In the genomic region with DNA sequence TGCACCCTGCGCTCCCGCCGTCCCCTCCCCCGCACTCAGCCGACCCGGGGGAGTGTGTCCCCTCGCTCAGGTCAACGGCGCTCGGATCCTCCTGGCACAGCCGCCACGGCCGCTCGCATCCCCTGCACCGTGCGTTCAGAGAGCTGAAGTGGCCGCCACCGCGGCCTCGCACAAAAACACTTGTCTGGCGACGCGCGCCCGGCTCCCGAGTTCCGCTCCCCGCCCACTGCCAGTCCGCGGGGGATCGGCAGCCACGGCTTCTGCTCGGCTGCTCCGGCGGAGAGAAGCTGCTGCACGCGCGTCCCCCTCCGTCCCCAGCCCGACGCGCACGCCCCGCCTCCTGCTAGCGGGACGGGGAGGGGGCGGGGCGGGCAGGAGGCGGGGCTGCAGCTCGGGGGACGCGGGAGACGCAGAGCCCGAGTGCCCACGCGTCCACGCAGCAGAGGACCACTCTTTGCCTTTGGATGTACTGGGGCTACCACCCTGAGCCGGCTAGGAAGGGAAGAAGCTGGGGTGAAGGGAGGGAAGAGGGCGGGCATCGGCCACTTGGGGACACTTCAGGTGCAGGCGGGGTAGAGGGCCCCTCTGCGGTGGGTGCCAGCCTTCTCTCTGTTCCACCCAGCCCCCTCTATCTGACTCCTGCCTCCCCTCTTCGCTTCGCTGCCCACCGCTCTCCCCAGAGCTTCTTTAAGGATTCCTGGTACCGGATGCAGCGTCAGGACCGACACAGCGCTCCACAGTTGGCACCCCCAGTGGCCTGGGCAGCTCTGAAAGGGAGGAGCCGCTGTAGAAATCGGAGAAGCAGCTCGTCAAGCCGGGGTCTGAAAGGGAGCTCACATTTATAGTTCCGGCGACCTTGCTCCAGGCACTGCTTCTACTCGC, we compare ENCODE assay signal across 9 mouse cellular contexts. TPM values are rescaled to one million over a fixed set of nuclear protein-coding genes. Genes with fewer than 3 reads are reported as not detected.
DNase-seq lines count a peak whose midpoint lies in the region; ATAC-seq and TF ChIP-seq lines count a peak whose summit lies in the region.
"Had no signal": no experiment of that assay in that cellular context is flagged by ENCODE, and none has a peak within 500 bp of the region (broad histone marks: within the 10 kb centered on the region; RNA-seq: fewer than 3 reads in every experiment).

A gene (minus strand): TSS at position 291 of the 882 bp plus-strand sequence.

- peaks cover 24% of the 10 kb centered on the region for H3K27me3 ChIP-seq in spleen, adult 2 months (ENCODE audit: control insufficient read depth, insufficient read depth, low read length)
- H3K27me3 ChIP-seq in embryonic facial prominence, embryonic 13.5 days: peaks cover 58% of the 10 kb centered on the region
- peaks cover 46% of the 10 kb centered on the region for H3K27me3 ChIP-seq in heart, embryonic 10.5 days (ENCODE audit: insufficient read depth, poor library complexity, severe bottlenecking)
- H3K27me3 ChIP-seq in limb, embryonic 14.5 days (ENCODE audit: control insufficient read depth, insufficient read depth, low read length): peaks cover 7% of the 10 kb centered on the region; the same call in 1 of the 2 replicates
- no peaks in the 10 kb centered on the region for H3K27me3 ChIP-seq in midbrain, embryonic 15.5 days (replicated peaks)
- H3K27me3 ChIP-seq: CH12.LX had no signal

- H3K36me3 ChIP-seq in spleen, adult 2 months (ENCODE audit: control insufficient read depth, insufficient read depth, low read length): no peaks in the 10 kb centered on the region
- no peaks in the 10 kb centered on the region for H3K36me3 ChIP-seq in embryonic facial prominence, embryonic 13.5 days
- H3K36me3 ChIP-seq in heart, embryonic 10.5 days: no peaks in the 10 kb centered on the region
- H3K36me3 ChIP-seq in limb, embryonic 14.5 days (ENCODE audit: control insufficient read depth, insufficient read depth, low read length): no peaks in the 10 kb centered on the region
- no peaks in the 10 kb centered on the region for H3K36me3 ChIP-seq in midbrain, embryonic 15.5 days (replicated peaks)

- peak within 1 kb of the TSS; percentile 75 for H3K9ac ChIP-seq in embryonic facial prominence, embryonic 13.5 days
- H3K9ac ChIP-seq in limb, embryonic 14.5 days (ENCODE audit: low read depth, low read length, severe bottlenecking): peak within 1 kb of the TSS; percentile 73
- H3K9ac ChIP-seq in midbrain, embryonic 15.5 days: peak within 1 kb of the TSS; percentile 86

- no peak for TF ChIP-seq CTCF in spleen, adult 2 months (IDR thresholded peaks at IDR 0.05; ENCODE audit: extremely low read depth, insufficient read depth, insufficient read length, insufficient replicate concordance)

- peak within 1 kb of the TSS; percentile 88 for H3K4me2 ChIP-seq in embryonic facial prominence, embryonic 13.5 days
- H3K4me2 ChIP-seq in limb, embryonic 14.5 days (replicated peaks; ENCODE audit: low read depth, low read length, severe bottlenecking): peak within 1 kb of the TSS; percentile 97
- peak within 1 kb of the TSS; percentile 89 for H3K4me2 ChIP-seq in midbrain, embryonic 15.5 days

- H3K4me3 ChIP-seq in spleen, adult 2 months (ENCODE audit: extremely low read depth, insufficient read depth, insufficient read length): peak within 1 kb of the TSS; percentile 40
- peak within 1 kb of the TSS; percentile 59 for H3K4me3 ChIP-seq in embryonic facial prominence, embryonic 13.5 days
- H3K4me3 ChIP-seq in heart, embryonic 10.5 days: peak within 1 kb of the TSS; percentile 84
- H3K4me3 ChIP-seq in limb, embryonic 14.5 days (replicated peaks; ENCODE audit: low read length): peak within 1 kb of the TSS; percentile 75
- peak within 1 kb of the TSS; percentile 87 for H3K4me3 ChIP-seq in midbrain, embryonic 15.5 days

- ATAC-seq in embryonic facial prominence, embryonic 13.5 days (ENCODE audit: insufficient number of reproducible peaks, insufficient read depth, low FRiP score, low TSS enrichment, low read depth): peak; percentile 72
- peak; percentile 87 for ATAC-seq in limb, embryonic 14.5 days (ENCODE audit: low FRiP score, low read depth)
- peak; percentile 89 for ATAC-seq in midbrain, embryonic 15.5 days (replicated peaks)

- 1% methylated on average over 73 of the region's 76 CpGs for WGBS in spleen, adult 2 months
- under 1% methylated on average over 67 of the region's 76 CpGs for WGBS in embryonic facial prominence, embryonic 13.5 days
- WGBS in heart, embryonic 10.5 days: under 1% methylated on average over 76 of the region's 76 CpGs
- under 1% methylated on average over 43 of the region's 76 CpGs for WGBS in limb, embryonic 14.5 days
- under 1% methylated on average over 72 of the region's 76 CpGs for WGBS in midbrain, embryonic 15.5 days

- no peak within 1 kb of the TSS for H3K27ac ChIP-seq in spleen, adult 2 months (ENCODE audit: insufficient read depth, low read length)
- peak within 1 kb of the TSS; percentile 22; the same call in 1 of the 2 replicates for H3K27ac ChIP-seq in embryonic facial prominence, embryonic 13.5 days
- peak within 1 kb of the TSS; percentile 89 for H3K27ac ChIP-seq in heart, embryonic 10.5 days
- H3K27ac ChIP-seq in limb, embryonic 14.5 days (replicated peaks; ENCODE audit: low read depth, low read length): peak within 1 kb of the TSS; percentile 67; the same call in 1 of the 2 replicates
- H3K27ac ChIP-seq in midbrain, embryonic 15.5 days: peak within 1 kb of the TSS; percentile 92

- H3K4me1 ChIP-seq in spleen, adult 2 months (ENCODE audit: control insufficient read depth, insufficient read depth, insufficient read length): peaks cover 11% of the 10 kb centered on the region
- H3K4me1 ChIP-seq in embryonic facial prominence, embryonic 13.5 days: peaks cover 30% of the 10 kb centered on the region
- H3K4me1 ChIP-seq in heart, embryonic 10.5 days: peaks cover 40% of the 10 kb centered on the region
- H3K4me1 ChIP-seq in limb, embryonic 14.5 days (ENCODE audit: control insufficient read depth, insufficient read depth, low read length): peaks cover 15% of the 10 kb centered on the region; the same call in 1 of the 2 replicates
- H3K4me1 ChIP-seq in midbrain, embryonic 15.5 days: peaks cover 46% of the 10 kb centered on the region

- TF ChIP-seq POLR2A in spleen, adult 2 months (IDR thresholded peaks at IDR 0.05; ENCODE audit: low read depth, low read length): no peak
- TF ChIP-seq POLR2A in limb, embryonic 14.5 days (IDR thresholded peaks at IDR 0.05; ENCODE audit: borderline replicate concordance, extremely low read depth, insufficient read depth, insufficient read length): 0 out of 2 replicates have a peak, but pooled peaks have one; percentile 58

- DNase-seq in spleen, adult 2 months (ENCODE audit: low read depth in 1 of 2, low spot score in 2 of 2): peak in 1 of 2 experiments; percentile 6
- DNase-seq in spleen, adult 12 weeks (ENCODE audit: low spot score): no peak
- peak; percentile 79 for DNase-seq in heart, embryonic 10.5 days (ENCODE audit: low spot score)
- DNase-seq in kidney, adult 9 months: peak; percentile 42
- DNase-seq in limb, embryonic 14.5 days (ENCODE audit: low spot score): peak; percentile 71
- peak; percentile 14 to 66 for DNase-seq in spleen, postnatal 4 days (ENCODE audit: low spot score in 2 of 2)

- no peaks in the 10 kb centered on the region for H3K9me3 ChIP-seq in embryonic facial prominence, embryonic 13.5 days
- no peaks in the 10 kb centered on the region for H3K9me3 ChIP-seq in heart, embryonic 10.5 days
- H3K9me3 ChIP-seq in limb, embryonic 14.5 days (ENCODE audit: control insufficient read depth, low read length): no peaks in the 10 kb centered on the region
- no peaks in the 10 kb centered on the region for H3K9me3 ChIP-seq in midbrain, embryonic 15.5 days

RNA-seq across cellular contexts. Expression of the gene that starts here (rescaled TPM):
- polyA plus RNA-seq in spleen, adult 2 months (2012; rRNA removed): 0.08 TPM in 2 replicates
- 4.0 and 4.1 TPM in 2 replicates for polyA plus RNA-seq in embryonic facial prominence, embryonic 13.5 days (2015; fragmentation: Nextera tagmentation; extraction: Ambion mirVana)
- polyA plus RNA-seq in heart, embryonic 10.5 days (2016; fragmentation: Nextera tagmentation; extraction: Ambion mirVana): 2.4 and 3.7 TPM in 2 replicates
- polyA plus RNA-seq in limb, embryonic 14.5 days (2012; rRNA removed): 6.7 and 7.8 TPM in 2 replicates
- polyA plus RNA-seq in limb, embryonic 14.5 days (2014; fragmentation: Nextera tagmentation; extraction: Ambion mirVana): 4.7 and 5.3 TPM in 2 replicates
- polyA plus RNA-seq in midbrain, embryonic 15.5 days (2015; fragmentation: Nextera tagmentation; extraction: Ambion mirVana): 35.5 and 39.0 TPM in 2 replicates
